Mouse (Mus musculus) adrenal gland, postnatal 14 days (tissue): ENCODE measurements at regions not wholly inside any gene's neighbourhood (a gene's known extent, or its start where the extent isn't known, plus 50 kb on each side); places are given as distances from the start of the nearest gene placed in this dataset.

Experiments
- DNase-seq: peaks from one replicate; pipeline ENCODE4 v3.0.0; 2021; ENCODE audit warnings: mixed read lengths

- no peak for DNase-seq
Measured at GRCm38 (mm10) chr3:132018505-132018904, 66.6 kb upstream of the Dkk2 start.

GRCm38 (mm10) chr3:132022032-132022431, 63.1 kb upstream of the Dkk2 start:
- DNase-seq, result no peak

GRCm38 (mm10) chr3:132023342-132023741, 61.8 kb upstream of the Dkk2 start:
- no peak for DNase-seq

GRCm38 (mm10) chr3:132029112-132029511, 56.0 kb upstream of the Dkk2 start:
- no peak for DNase-seq

GRCm38 (mm10) chr3:132033078-132033713, 51.9 kb upstream of the Dkk2 start:
- no peak for DNase-seq

DNA sequence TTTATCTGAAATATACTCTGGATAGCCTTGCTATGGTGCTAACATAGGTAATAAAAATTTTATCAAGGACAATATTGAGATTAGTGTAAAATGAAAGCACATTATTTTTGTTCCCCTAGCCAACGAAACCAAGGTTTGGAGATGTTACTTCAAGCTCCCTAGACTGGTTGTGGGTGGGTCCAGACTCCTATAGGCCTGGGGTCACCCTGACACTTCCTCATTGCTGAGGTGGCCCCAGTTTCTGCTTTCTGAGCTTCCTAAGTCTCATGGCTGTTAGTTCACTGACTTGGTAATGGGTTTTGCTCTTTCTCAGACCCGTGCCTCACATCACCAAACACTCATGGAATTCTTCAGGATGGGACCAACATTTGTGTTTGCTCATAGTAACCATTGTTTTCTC, 49.9 kb upstream of the Dkk2 start:
- no peak for DNase-seq
